Mouse (Mus musculus) neural tube, embryonic 14.5 days (tissue): Measurements from ENCODE around the gene Ppm1n. TPM values are rescaled to one million over a fixed set of nuclear protein-coding genes. Genes with fewer than 3 reads are reported as not detected.

Experiments used
- ATAC-seq: fragments of 200-750 bp; cut with Nextera tagmentation; 2 replicates; pipeline ENCODE4 v1.8.0; 2017; ENCODE audit warnings: low read depth, mild to moderate bottlenecking, moderate TSS enrichment, moderate library complexity
- H3K27ac ChIP-seq: fragments of 300-500 bp; sonication (generic); 2 replicates; pipeline ENCODE4 v1.5.1; 2014; ENCODE audit warnings: low read depth, mild to moderate bottlenecking, control low read depth, low read length, moderate library complexity, mixed read lengths
- H3K27me3 ChIP-seq: fragments of 300-500 bp; sonication (generic); 2 replicates; pipeline ENCODE4 v1.6.1; 2014; ENCODE audit warnings: low read length; ENCODE audit not compliant: control insufficient read depth, insufficient read depth
- H3K36me3 ChIP-seq: fragments of 300-500 bp; sonication (generic); 2 replicates; pipeline ENCODE4 v1.6.1; 2014; ENCODE audit warnings: low read length, mixed read lengths; ENCODE audit not compliant: control insufficient read depth, insufficient read depth
- H3K4me1 ChIP-seq: fragments of 300-500 bp; sonication (generic); 2 replicates; pipeline ENCODE4 v1.6.1; 2014; ENCODE audit warnings: low read length; ENCODE audit not compliant: control insufficient read depth, insufficient read depth
- H3K4me2 ChIP-seq: fragments of 300-500 bp; sonication (generic); 2 replicates; pipeline ENCODE4 v1.6.1; 2014; ENCODE audit warnings: mild to moderate bottlenecking, low read depth, low read length, control low read depth
- H3K4me3 ChIP-seq: fragments of 300-500 bp; sonication (generic); 2 replicates; pipeline ENCODE4 v1.5.1; 2014; ENCODE audit warnings: low read depth, low read length, control low read depth, mixed read lengths
- H3K9ac ChIP-seq: fragments of 300-500 bp; sonication (generic); replicated peaks from 2 replicates; pipeline ENCODE4 v1.6.1; 2014; ENCODE audit warnings: low read depth, mild to moderate bottlenecking, control low read depth, low read length, mixed read lengths
- H3K9me3 ChIP-seq: fragments of 300-500 bp; sonication (generic); 2 replicates; pipeline ENCODE4 v1.6.1; 2016; ENCODE audit warnings: low read length; ENCODE audit not compliant: control insufficient read depth
- WGBS: fragments of 180-500 bp; shearing (Covaris S2); extraction: QIAGEN DNeasy Blood & Tissue Kit; methylation state at CpG from one replicate; pipeline ENCODE4 v1.1.7; 2014; 5-methylcytosine and 5-hydroxymethylcytosine counted together
- polyA plus RNA-seq: library from polyadenylated mRNA; unstranded; fragments of >200 nt; fragmentation: Nextera tagmentation; extraction: Ambion mirVana; gene quantifications from 2 replicates; pipeline ENCODE4 v1.2.1, GENCODE M21; 2014

The Ppm1n gene
- polyA plus RNA-seq, 1 experiment from 2014 or later = 0.75 TPM

DNA sequence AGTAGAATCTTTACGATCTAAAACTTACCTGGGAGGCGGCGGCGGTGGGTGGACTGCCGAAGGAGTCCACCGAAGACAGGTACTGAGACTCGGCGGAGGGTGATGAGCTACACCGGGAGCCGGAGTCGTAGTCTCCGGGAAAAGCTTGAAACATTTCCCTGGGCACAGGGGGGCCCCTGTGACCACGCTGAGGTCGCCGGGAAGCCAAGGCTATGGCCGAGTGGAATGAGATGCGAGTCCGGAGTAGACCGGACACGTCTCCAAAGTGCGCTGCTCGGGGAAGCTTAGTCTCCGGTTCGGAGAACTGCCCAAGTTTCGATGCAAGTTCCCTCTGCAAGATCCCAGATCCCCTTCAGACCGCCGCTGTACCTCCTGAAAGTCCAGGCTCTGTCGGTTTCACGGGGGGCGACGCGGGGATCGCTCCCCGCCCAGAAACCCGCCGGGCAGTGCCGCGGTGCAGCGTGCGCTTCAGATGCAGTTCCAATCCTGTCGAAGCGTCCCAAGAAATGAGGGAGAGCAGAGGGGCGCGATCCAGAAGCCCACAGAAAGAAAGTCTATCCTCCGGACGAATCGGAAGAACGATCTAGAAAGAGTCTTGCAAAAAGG, 29.5 kb upstream of the Ppm1n start:
- H3K4me1 ChIP-seq = peaks cover 17% of the 10 kb centered on the region
- H3K9me3 ChIP-seq = no peaks in the 10 kb centered on the region
- no peak for ATAC-seq
- H3K9ac ChIP-seq = peak overlapping the region; percentile 50; the same call in 1 of the 2 replicates
- H3K4me2 ChIP-seq = peak overlapping the region; percentile 83
- 0 out of 2 replicates have a peak overlapping the region, but pooled peaks have one; percentile 22 for H3K27ac ChIP-seq
- peak overlapping the region; percentile 52 for H3K4me3 ChIP-seq
- whole genome bisulfite sequencing = 1% methylated on average over 48 of the region's 48 CpGs
- H3K27me3 ChIP-seq = peaks cover 23% of the 10 kb centered on the region
- no peaks in the 10 kb centered on the region for H3K36me3 ChIP-seq

DNA sequence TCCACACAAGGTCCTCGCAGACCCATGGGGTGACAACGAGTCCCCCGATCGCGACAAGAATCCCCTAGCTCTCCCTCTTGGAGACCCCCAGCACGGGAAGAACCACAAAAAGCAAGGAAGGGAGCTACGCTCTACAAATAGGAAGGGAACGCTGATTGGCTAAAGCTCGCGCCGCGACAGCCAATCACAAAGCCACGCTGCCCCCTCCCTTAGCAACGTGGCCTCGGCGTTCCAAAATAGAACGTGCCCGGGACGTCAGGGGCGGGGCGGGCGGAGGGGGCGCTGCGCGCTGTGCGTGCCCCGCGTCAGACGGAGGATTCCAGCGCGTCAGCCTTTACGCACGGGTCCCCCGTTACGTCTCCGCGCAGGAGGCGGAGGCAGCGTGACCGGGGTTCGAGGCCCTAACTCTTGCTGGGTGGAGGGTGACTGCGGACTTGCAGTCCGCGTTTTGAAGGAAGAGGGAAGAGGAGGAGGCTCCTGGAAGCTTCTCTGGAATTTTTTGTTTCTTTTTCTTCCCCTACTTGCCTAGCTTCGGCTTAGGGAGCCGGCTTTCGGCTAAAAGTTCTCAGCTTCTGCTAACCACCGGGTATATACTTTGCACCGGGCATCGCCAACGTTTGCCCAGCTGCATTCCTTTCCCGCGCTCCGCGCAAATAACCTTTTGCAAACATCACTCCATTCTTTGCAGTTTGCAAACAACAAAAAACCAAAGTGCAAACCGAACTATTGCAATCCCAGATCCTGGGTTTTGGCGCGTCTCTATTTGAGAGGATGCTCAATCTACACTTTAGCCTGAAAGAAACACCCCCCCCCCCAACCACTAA, 28.8 kb upstream of the Ppm1n start:
- Histone ChIP-seq H3K9me3 (no peaks in the 10 kb centered on the region), H3K4me3 (peak overlapping the region; percentile 52), H3K36me3 (no peaks in the 10 kb centered on the region), H3K27ac (peak overlapping the region; percentile 73), H3K27me3 (peaks cover 27% of the 10 kb centered on the region), H3K4me2 (peak overlapping the region; percentile 83), H3K4me1 (peaks cover 20% of the 10 kb centered on the region), H3K9ac (peak overlapping the region; percentile 32)
- 1% methylated on average over 57 of the region's 58 CpGs for WGBS
- peak; percentile 88 for ATAC-seq

- Histone ChIP-seq H3K4me1 (peaks cover 20% of the 10 kb centered on the region), H3K9ac (peak overlapping the region; percentile 32; the same call in 1 of the 2 replicates), H3K36me3 (no peaks in the 10 kb centered on the region), H3K27ac (peak overlapping the region; percentile 73), H3K4me3 (peak overlapping the region; percentile 52), H3K4me2 (peak overlapping the region; percentile 83), H3K9me3 (no peaks in the 10 kb centered on the region), H3K27me3 (peaks cover 32% of the 10 kb centered on the region)
- ATAC-seq = peak; percentile 48
- 3% methylated on average over 18 of the region's 18 CpGs for WGBS
These were observed 28.0 kb upstream of the Ppm1n start for GRCm38 (mm10) chr7:19307739-19308453.

DNA sequence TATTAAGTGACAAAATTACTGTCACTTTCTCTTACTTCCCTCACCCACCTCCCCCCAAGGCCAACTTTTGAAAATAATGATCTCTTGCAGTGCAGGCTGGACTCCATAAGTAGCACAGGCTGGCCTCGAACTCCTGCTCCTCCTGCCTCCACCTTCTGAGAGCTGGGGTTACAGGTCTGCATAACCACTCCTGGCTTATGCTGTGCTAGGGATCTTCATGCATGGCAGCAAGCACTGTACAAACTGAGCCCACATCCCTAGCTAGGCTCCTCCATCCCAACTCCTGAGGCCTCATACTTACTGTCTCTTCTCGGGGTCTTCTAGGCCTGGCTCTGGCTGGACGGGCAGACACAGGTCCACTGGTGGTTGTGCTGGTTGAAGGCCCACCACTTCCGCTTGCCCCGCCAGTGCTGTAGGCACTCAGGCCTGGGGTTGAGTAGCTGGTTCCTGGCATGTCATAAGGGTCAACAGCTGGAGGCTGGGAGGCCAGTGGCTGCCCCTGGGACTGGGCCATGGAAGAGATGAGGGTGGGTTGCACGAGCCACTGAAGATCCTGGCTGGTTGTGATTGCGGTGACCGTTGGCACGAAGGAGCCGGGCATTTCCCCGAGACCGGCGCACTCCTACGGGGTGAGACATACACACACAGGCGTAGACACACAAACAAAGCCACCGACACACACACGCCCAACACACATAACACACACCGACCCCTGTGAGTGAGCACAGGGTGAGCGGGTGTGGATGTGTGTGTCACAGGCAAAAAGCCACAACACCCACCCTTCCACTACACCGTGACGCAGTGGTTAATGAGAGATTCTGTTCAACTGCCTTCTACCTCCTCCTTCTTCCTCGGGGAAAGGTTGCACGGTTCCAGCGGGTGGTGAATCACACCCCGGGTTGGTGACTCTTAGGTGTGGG, 27.2 kb upstream of the Ppm1n start:
- Histone ChIP-seq H3K27ac (no peak overlapping the region), H3K9me3 (no peaks in the 10 kb centered on the region), H3K4me2 (peak overlapping the region; percentile 83), H3K27me3 (peaks cover 35% of the 10 kb centered on the region), H3K4me1 (peaks cover 20% of the 10 kb centered on the region), H3K9ac (no peak overlapping the region), H3K36me3 (no peaks in the 10 kb centered on the region), H3K4me3 (no peak overlapping the region)
- no peak for ATAC-seq
- WGBS = 66% methylated on average over 25 of the region's 25 CpGs

- no peak for ATAC-seq
- H3K9ac ChIP-seq = no peak overlapping the region
- H3K4me1 ChIP-seq = peaks cover 20% of the 10 kb centered on the region
- H3K27me3 ChIP-seq = peaks cover 35% of the 10 kb centered on the region
- 52% methylated on average over 16 of the region's 16 CpGs for WGBS
- H3K4me3 ChIP-seq = no peak overlapping the region
- no peaks in the 10 kb centered on the region for H3K9me3 ChIP-seq
- no peak overlapping the region for H3K27ac ChIP-seq
- no peak overlapping the region for H3K4me2 ChIP-seq
- no peaks in the 10 kb centered on the region for H3K36me3 ChIP-seq
These were observed 26.2 kb upstream of the Ppm1n start for GRCm38 (mm10) chr7:19305796-19306765.

GRCm38 (mm10) chr7:19305413-19305735, 25.5 kb upstream of the Ppm1n start:
- no peak for ATAC-seq
- no peak overlapping the region for H3K4me3 ChIP-seq
- no peak overlapping the region for H3K27ac ChIP-seq
- H3K36me3 ChIP-seq = no peaks in the 10 kb centered on the region
- peaks cover 20% of the 10 kb centered on the region for H3K4me1 ChIP-seq
- no peak overlapping the region for H3K9ac ChIP-seq
- H3K9me3 ChIP-seq = no peaks in the 10 kb centered on the region
- WGBS = 17% methylated on average over 6 of the region's 6 CpGs
- no peak overlapping the region for H3K4me2 ChIP-seq
- H3K27me3 ChIP-seq = peaks cover 35% of the 10 kb centered on the region

DNA sequence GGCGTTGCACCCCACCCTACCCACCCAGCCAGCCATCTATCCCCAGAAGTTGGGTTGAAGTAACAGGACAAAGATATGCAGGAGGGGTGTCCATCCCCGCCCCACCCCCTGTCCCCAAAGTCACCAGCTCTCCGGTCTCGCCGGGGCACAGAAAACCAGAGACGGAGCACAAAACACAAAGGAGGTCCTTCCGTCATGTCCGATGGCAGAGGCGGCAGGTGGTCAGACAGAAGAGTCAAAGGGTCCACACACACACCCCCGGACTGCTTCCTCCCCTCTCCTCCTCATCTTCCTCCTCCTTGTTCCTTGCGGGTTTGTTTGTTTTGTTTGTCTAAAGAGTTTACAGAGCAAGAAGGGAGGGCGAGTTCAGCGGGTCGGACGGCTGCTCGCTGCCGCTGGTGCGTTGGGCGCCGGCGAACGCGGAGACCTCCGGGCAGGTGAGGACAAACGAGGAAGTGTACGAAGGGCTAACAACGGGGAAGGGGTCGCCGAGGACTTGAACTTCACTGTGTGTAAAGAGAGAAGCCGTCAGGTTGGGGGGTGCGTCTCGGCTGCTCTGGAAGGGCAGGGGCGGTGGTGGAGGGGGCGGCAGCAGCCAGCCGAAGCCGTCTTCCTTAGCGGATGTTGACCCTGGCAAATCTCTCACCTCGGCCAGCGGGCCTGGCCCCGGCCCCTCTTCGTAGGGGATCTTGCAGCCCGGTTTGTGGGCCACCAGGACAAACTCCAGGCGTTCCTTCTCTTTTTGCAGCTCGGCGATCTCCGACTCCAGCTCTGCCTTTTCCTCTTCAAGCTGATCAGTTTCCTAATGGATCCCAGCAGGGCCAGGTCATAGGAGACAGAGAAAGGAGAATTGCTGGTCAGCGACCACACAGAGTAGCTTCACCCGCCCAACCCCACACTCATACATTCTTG, 24.9 kb upstream of the Ppm1n start:
- no peak for ATAC-seq
- no peak overlapping the region for H3K9ac ChIP-seq
- no peak overlapping the region for H3K27ac ChIP-seq
- 2% methylated on average over 48 of the region's 48 CpGs for WGBS
- peak overlapping the region; percentile 38 for H3K4me2 ChIP-seq
- peak overlapping the region; percentile 17 for H3K4me3 ChIP-seq
- no peaks in the 10 kb centered on the region for H3K9me3 ChIP-seq
- peaks cover 35% of the 10 kb centered on the region for H3K27me3 ChIP-seq
- peaks cover 20% of the 10 kb centered on the region for H3K4me1 ChIP-seq
- H3K36me3 ChIP-seq = no peaks in the 10 kb centered on the region
